Mouse (Mus musculus): Measurements from ENCODE around the gene Ppp2r5a.

DNA sequence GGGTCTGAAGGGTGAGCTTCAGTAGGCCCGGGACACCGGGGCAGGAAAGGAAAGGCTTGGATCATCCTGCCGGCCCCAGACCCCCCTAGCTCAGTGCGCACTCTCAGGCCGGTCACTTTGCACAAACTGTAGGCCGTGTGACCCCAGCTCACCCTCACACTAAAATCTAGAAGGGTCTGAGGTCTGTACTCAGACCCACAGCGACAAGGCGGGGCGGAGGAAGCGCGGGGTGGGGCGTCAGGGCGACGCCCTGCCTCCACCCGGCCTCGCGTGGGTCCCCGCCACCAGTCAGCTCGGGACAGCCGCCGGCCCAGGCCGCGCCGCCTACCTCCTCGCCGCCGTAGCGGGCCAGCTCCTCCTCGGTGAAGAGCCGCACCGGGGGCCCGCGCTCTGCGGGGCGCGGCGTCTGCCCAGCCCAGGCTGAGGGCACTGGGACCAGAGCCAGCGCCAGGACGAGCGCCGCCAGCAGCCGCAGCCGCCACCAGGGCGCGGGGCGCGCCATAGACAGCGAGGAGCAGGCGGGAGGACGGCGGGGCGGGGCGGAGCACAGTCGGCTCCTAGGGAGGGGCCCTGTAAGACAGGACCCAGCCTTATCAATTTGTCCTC, 85.4 kb downstream of the Ppp2r5a start, which contains the start of gene Nenf:
- TF ChIP-seq CTCF (IDR thresholded peaks at IDR 0.05; ENCODE audit: insufficient read depth, low read depth, low read length) (peak; percentile 24; the same call in 1 of the 2 replicates), POLR2A (IDR thresholded peaks at IDR 0.05; ENCODE audit: insufficient read depth, low read depth, low read length) (peak; percentile 54)
